Mouse (Mus musculus): ENCODE results near the gene Wdr34.

Gene Wdr34

GRCm38 (mm10) chr2:30032244-30032846, 16.3 kb downstream of the Wdr34 start:
- no peak for DNase-seq (ENCODE audit: low read depth, low spot score)

- DNase-seq (ENCODE audit: low read depth, low spot score), result no peak
Observed at GRCm38 (mm10) chr2:30026997-30027396, 21.7 kb downstream of the Wdr34 start.

- no peak for DNase-seq (ENCODE audit: low read depth, low spot score)
Observed at GRCm38 (mm10) chr2:30025454-30025853, 23.2 kb downstream of the Wdr34 start.

- DNase-seq (ENCODE audit: low read depth, low spot score), result no peak
Observed at GRCm38 (mm10) chr2:30014326-30014966, 34.2 kb downstream of the Wdr34 start.

- DNase-seq (ENCODE audit: low read depth, low spot score), result no peak
Observed at GRCm38 (mm10) chr2:30010840-30011281, 37.8 kb downstream of the Wdr34 start.

GRCm38 (mm10) chr2:30009101-30009500, 39.6 kb downstream of the Wdr34 start:
- DNase-seq (ENCODE audit: low read depth, low spot score), result no peak

- DNase-seq (ENCODE audit: low read depth, low spot score), result no peak
Observed at GRCm38 (mm10) chr2:29991962-29992361, 56.7 kb downstream of the Wdr34 start.
